Mouse (Mus musculus) cerebellum, adult 2 months (tissue): ENCODE measurements at regions not wholly inside any gene's neighbourhood (a gene's known extent, or its start where the extent isn't known, plus 50 kb on each side); places are given as distances from the start of the nearest gene placed in this dataset.

ENCODE experiments used
- DNase-seq, 2 experiments: peaks; one replicate each; pipeline ENCODE4 v3.0.0; 2021
- H3K27ac ChIP-seq: fragments of 200-500 bp; 2 replicates; pipeline ENCODE4 v1.5.1; 2012; ENCODE audit warnings: low read length, control low read depth, inconsistent platforms; ENCODE audit not compliant: insufficient read depth
- H3K27me3 ChIP-seq: fragments of 200-500 bp; 2 replicates; pipeline ENCODE4 v1.6.1; 2012; ENCODE audit warnings: inconsistent platforms, mild to moderate bottlenecking, low read length, moderate library complexity; ENCODE audit not compliant: control insufficient read depth, insufficient read depth
- H3K4me1 ChIP-seq: fragments of 200-500 bp; 2 replicates; pipeline ENCODE4 v1.6.1; 2011; ENCODE audit warnings: low read length; ENCODE audit not compliant: control insufficient read depth, insufficient read depth
- H3K4me3 ChIP-seq: fragments of 200-500 bp; replicated peaks from 2 replicates; pipeline ENCODE3; 2011; ENCODE audit warnings: mild to moderate bottlenecking, low read depth, low read length, control low read depth; ENCODE audit not compliant: insufficient read depth
- CTCF ChIP-seq: fragments of 200-500 bp; IDR thresholded peaks from 2 replicates; pipeline ENCODE4 v1.5.1; 2011; ENCODE audit warnings: low read depth, mild to moderate bottlenecking, control low read depth, low read length, moderate library complexity, borderline replicate concordance; ENCODE audit not compliant: insufficient read depth
- POLR2A ChIP-seq: fragments of 200-500 bp; IDR thresholded peaks from 2 replicates; pipeline ENCODE4 v1.6.1; 2011; ENCODE audit warnings: low read length, control low read depth, borderline replicate concordance; ENCODE audit not compliant: insufficient read depth
- WGBS: fragments of 180-500 bp; shearing (Covaris S2); methylation state at CpG from one replicate; pipeline ENCODE4 v1.1.7; 2018; 5-methylcytosine and 5-hydroxymethylcytosine counted together

DNA sequence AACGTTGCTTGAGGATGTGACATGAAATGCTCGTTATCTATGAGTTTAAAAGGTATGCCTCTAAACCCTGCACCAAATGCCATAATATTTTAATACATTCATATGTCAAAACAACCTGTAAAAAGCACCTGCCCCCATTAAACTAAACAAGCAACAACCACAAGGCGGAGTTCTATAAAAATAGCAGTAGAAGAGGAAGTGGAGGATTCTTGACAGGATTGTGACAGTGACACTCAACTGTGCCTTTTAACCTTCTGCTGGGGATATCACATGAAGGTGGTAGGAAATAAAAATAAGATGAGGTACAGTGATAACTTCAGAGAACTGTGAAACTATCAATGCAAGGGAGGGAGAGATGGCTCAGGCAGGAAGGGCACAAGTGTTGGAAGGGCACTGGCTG is 58.6 kb upstream of the Dbx2 start:
- Histone ChIP-seq H3K27me3 (no peaks in the 10 kb centered on the region), H3K4me1 (no peaks in the 10 kb centered on the region), H3K27ac (no peak overlapping the region), H3K4me3 (no peak overlapping the region)
- no peak for DNase-seq
- TF ChIP-seq POLR2A (no peak), CTCF (no peak)
- WGBS, result 85% methylated on average over 3 of the region's 3 CpGs

GRCm38 (mm10) chr15:95715941-95716340 is 60.2 kb upstream of the Dbx2 start:
- 88% methylated on average over 9 of the region's 9 CpGs for WGBS
- TF ChIP-seq POLR2A (no peak), CTCF (no peak)

DNA sequence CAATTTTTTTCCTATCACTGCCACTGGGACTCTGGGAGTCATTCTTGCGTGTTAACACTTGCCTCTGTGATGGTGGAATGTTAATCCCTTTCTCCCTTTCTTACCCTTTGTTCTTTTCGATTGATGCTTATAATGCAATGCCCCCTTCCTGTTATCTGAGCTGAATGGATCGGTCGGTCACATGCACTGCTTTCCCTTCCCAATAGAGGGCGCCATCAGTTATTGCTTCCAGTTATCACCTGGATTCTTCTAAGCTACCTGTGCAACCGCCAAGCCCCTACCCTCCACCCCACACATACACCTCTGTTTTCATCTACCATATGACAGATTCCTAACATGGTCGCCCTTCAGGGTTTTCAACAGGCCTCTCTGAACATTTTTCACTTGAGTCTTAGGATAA is 66.9 kb upstream of the Ano6 start:
- Histone ChIP-seq H3K4me3 (no peak overlapping the region), H3K27me3 (no peaks in the 10 kb centered on the region), H3K27ac (no peak overlapping the region), H3K4me1 (no peaks in the 10 kb centered on the region)
- DNase-seq, result no peak
- 38% methylated on average over 7 of the region's 7 CpGs for WGBS
- TF ChIP-seq POLR2A (no peak), CTCF (peak; percentile 15; the same call in 1 of the 2 replicates)

More at GRCm38 (mm10) chr15:95715941-95716340, 60.2 kb upstream of the Dbx2 start:
- no peak overlapping the region for H3K4me3 ChIP-seq
- H3K27me3 ChIP-seq, result no peaks in the 10 kb centered on the region
- DNase-seq, result no peak
- H3K4me1 ChIP-seq, result no peaks in the 10 kb centered on the region
- H3K27ac ChIP-seq, result no peak overlapping the region

DNA sequence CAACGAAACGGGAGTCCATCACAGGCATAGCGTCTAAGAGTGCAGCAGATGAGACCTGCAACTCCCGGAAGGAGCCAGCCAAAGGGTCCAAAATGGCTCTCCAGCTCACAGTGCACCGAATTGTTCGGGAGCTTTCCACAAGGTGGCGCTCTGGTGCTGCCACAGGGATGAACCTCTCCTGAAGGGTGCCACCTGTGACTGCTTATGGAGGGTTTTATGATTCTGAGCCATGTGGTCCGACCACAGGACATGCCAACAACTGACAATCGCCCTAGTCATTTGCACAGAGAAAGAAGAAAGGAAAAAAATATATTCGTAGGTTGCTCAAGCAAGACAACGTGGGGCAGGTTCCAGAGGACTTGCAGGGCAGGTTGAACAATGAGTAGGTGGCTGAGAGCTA is 64.8 kb upstream of the Ano6 start:
- H3K4me1 ChIP-seq, result no peaks in the 10 kb centered on the region
- H3K27me3 ChIP-seq, result no peaks in the 10 kb centered on the region
- TF ChIP-seq CTCF (peak; percentile 32; the same call in 1 of the 2 replicates), POLR2A (no peak)
- H3K4me3 ChIP-seq, result no peak overlapping the region
- no peak overlapping the region for H3K27ac ChIP-seq
- 15% methylated on average over 11 of the region's 11 CpGs for WGBS
- DNase-seq, result peak; percentile 20 to 42

GRCm38 (mm10) chr15:95726516-95726915 is 64.1 kb upstream of the Ano6 start:
- DNase-seq, result no peak
- 65% methylated on average over 13 of the region's 13 CpGs for WGBS
- Histone ChIP-seq H3K27me3 (no peaks in the 10 kb centered on the region), H3K27ac (no peak overlapping the region), H3K4me3 (no peak overlapping the region), H3K4me1 (no peaks in the 10 kb centered on the region)
- TF ChIP-seq POLR2A (no peak), CTCF (no peak)

DNA sequence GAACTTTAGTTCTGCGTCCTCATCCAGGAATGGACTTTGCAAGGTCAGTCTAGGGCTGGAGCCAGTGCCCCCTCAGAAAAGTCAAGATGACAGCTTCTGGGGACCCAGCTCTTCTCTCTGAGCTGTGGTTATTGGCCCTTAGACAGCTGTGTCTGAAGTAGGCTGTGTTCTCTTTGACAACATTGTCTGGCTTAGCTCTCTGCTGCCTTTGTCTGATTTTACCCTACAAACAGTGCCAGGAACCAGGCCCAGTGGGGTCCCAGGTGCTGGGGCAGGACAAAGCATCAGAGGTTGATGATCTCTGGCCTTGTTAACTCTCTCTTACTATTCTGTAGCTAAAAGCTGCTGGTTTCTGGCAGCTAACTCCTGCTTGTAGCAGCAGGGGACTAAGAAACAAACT is 54.9 kb upstream of the Ano6 start:
- Histone ChIP-seq H3K27me3 (no peaks in the 10 kb centered on the region), H3K27ac (no peak overlapping the region), H3K4me3 (no peak overlapping the region), H3K4me1 (no peaks in the 10 kb centered on the region)
- no peak for DNase-seq
- 63% methylated on average over 1 of the region's 1 CpGs for WGBS
- TF ChIP-seq POLR2A (no peak), CTCF (no peak)
